In genomic region chr14:54686063-54686521, GRCm38 (mm10) we compare ENCODE assay signal across 8 mouse cellular contexts. TPM values are rescaled to one million over a fixed set of nuclear protein-coding genes. Genes with fewer than 3 reads are reported as not detected.
DNase-seq lines count a peak whose midpoint lies in the region; ATAC-seq and TF ChIP-seq lines count a peak whose summit lies in the region.

Gene 1700123O20Rik, plus strand, starts transcription at chr14:54686216.

- peaks cover 41% of the 10 kb centered on the region for H3K36me3 ChIP-seq in forebrain, embryonic 14.5 days (ENCODE audit: control insufficient read depth, insufficient read depth, low read length)
- H3K36me3 ChIP-seq in liver, adult 2 months (ENCODE audit: control insufficient read depth, insufficient read depth, low read length): peaks cover 26% of the 10 kb centered on the region
- peaks cover 46% of the 10 kb centered on the region for H3K36me3 ChIP-seq in neural tube, embryonic 13.5 days

- H3K79me2 ChIP-seq in liver, adult 2 months (ENCODE audit: control insufficient read depth, insufficient read depth, low read length): peaks cover 23% of the 10 kb centered on the region; the same call in 1 of the 2 replicates

- H3K27me3 ChIP-seq in forebrain, embryonic 14.5 days (replicated peaks; ENCODE audit: control insufficient read depth, insufficient read depth, low read length): no peaks in the 10 kb centered on the region
- no peaks in the 10 kb centered on the region for H3K27me3 ChIP-seq in liver, adult 2 months (ENCODE audit: control insufficient read depth, insufficient read depth, low read length)
- no peaks in the 10 kb centered on the region for H3K27me3 ChIP-seq in neural tube, embryonic 13.5 days

- H3K4me3 ChIP-seq in forebrain, embryonic 14.5 days (ENCODE audit: low read depth, low read length): peak within 1 kb of the TSS; percentile 78
- peak within 1 kb of the TSS; percentile 90 for H3K4me3 ChIP-seq in liver, adult 2 months (ENCODE audit: insufficient read depth, low read depth, low read length)
- peak within 1 kb of the TSS; percentile 77 for H3K4me3 ChIP-seq in neural tube, embryonic 13.5 days

- under 1% methylated on average over 33 of the region's 41 CpGs for WGBS in forebrain, embryonic 14.5 days
- under 1% methylated on average over 41 of the region's 41 CpGs for WGBS in liver, adult 2 months
- under 1% methylated on average over 41 of the region's 41 CpGs for WGBS in neural tube, embryonic 13.5 days

- H3K27ac ChIP-seq in forebrain, embryonic 14.5 days (ENCODE audit: low read depth, low read length): peak within 1 kb of the TSS; percentile 89
- peak within 1 kb of the TSS; percentile 96 for H3K27ac ChIP-seq in liver, adult 2 months (replicated peaks; ENCODE audit: insufficient read depth, low read depth, low read length)
- peak within 1 kb of the TSS; percentile 95 for H3K27ac ChIP-seq in neural tube, embryonic 13.5 days (replicated peaks)

- 0 out of 2 replicates have a peak, but pooled peaks have one; percentile 8 for TF ChIP-seq CTCF in liver, adult 2 months (IDR thresholded peaks at IDR 0.05; ENCODE audit: low read depth, low read length)

- H3K4me2 ChIP-seq in forebrain, embryonic 14.5 days (ENCODE audit: low read length): peak within 1 kb of the TSS; percentile 80
- peak within 1 kb of the TSS; percentile 69 for H3K4me2 ChIP-seq in neural tube, embryonic 13.5 days

- peak within 1 kb of the TSS; percentile 91 for H3K9ac ChIP-seq in forebrain, embryonic 14.5 days (ENCODE audit: low read length)
- H3K9ac ChIP-seq in liver, adult 2 months (ENCODE audit: low read depth, low read length): peak within 1 kb of the TSS; percentile 96
- H3K9ac ChIP-seq in neural tube, embryonic 13.5 days: peak within 1 kb of the TSS; percentile 87

- no peak for TF ChIP-seq POLR2A in liver, adult 2 months (IDR thresholded peaks at IDR 0.05; ENCODE audit: extremely low read depth, insufficient read depth, low read length)

- peak; percentile 77 for ATAC-seq in forebrain, embryonic 14.5 days
- ATAC-seq in neural tube, embryonic 13.5 days (ENCODE audit: low read depth): peak; percentile 85

- peaks cover 17% of the 10 kb centered on the region for H3K4me1 ChIP-seq in forebrain, embryonic 14.5 days (ENCODE audit: control insufficient read depth, insufficient read depth, low read length)
- peaks cover 7% of the 10 kb centered on the region for H3K4me1 ChIP-seq in liver, adult 2 months (ENCODE audit: control insufficient read depth, insufficient read depth, low read length)
- peaks cover 49% of the 10 kb centered on the region for H3K4me1 ChIP-seq in neural tube, embryonic 13.5 days (replicated peaks)

- no peaks in the 10 kb centered on the region for H3K9me3 ChIP-seq in forebrain, embryonic 14.5 days (replicated peaks; ENCODE audit: control insufficient read depth, low read length)
- no peaks in the 10 kb centered on the region for H3K9me3 ChIP-seq in neural tube, embryonic 13.5 days

- peak; percentile 82 for DNase-seq in right cerebral cortex, adult 18-20 months
- no peak for DNase-seq in right cerebral cortex, postnatal 4 days
- DNase-seq in adrenal gland, postnatal 4 days (ENCODE audit: low spot score in 2 of 2): peak in 1 of 2 experiments; percentile 66
- DNase-seq in forebrain, embryonic 14.5 days (ENCODE audit: low spot score): peak; percentile 94
- peak; percentile 58 for DNase-seq in hindlimb bud, embryonic 11.5 days (ENCODE audit: extremely low spot score, low read depth, low spot score)
- DNase-seq in liver, adult 2 months (ENCODE audit: extremely low read depth, low read depth, low spot score): peak; percentile 71
- no peak for DNase-seq in cerebellum, postnatal 36 days

RNA-seq across cellular contexts. Expression of gene 1700123O20Rik, which starts in this region (rescaled TPM):
- total RNA-seq in adrenal gland, postnatal 4 days (2021): 10 to 100 TPM; 38.2 to 43.0 TPM
- 89.3 and 91.5 TPM in 2 replicates for polyA plus RNA-seq in forebrain, embryonic 14.5 days (2014; fragmentation: Nextera tagmentation; extraction: Ambion mirVana)
- 30.6 and 36.0 TPM in 2 replicates for total RNA-seq in liver, adult 2 months (2014; rRNA removed)
- polyA plus RNA-seq in liver, adult 2 months (2012; rRNA removed): 36.7 and 39.0 TPM in 2 replicates
- 84.6 and 90.6 TPM in 2 replicates for polyA plus RNA-seq in neural tube, embryonic 13.5 days (2015; fragmentation: Nextera tagmentation; extraction: Ambion mirVana)

Comparison
In these comparisons a context has a peak if more than half of its experiments do, and no peak if none do; other contexts are left out.
1. DNase-seq: peak in right cerebral cortex, adult 18-20 months (single experiment), forebrain, embryonic 14.5 days (single experiment), hindlimb bud, embryonic 11.5 days (single experiment) and liver, adult 2 months (single experiment); none in right cerebral cortex, postnatal 4 days (single experiment) and cerebellum, postnatal 36 days (0 of 2).
2. Peak in every context shown above with its lines, with median percentiles within 50 percentile points of each other: H3K27ac ChIP-seq, H3K4me3 ChIP-seq and H3K9ac ChIP-seq.